Mouse (Mus musculus): ENCODE measurements around the gene Fgfr2.

DNA sequence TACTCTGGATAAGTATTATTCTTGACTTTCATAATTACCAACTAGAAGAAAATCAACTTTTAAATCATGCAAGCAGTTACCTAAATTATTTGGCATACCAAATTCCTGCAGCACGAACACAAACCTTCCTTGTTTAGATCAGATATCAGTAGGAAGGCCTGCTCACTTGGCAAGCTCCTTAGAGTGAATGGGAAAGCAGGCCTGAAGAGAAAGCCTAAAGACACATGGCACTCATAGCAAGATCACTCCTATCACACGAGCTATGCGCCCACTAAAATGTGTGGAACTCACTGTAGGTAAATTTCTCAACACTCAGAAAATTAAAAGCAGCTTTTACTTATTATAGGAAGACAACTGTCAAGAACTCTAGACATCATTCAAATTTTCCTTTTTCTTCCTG is 2629.8 kb downstream of the Fgfr2 start:
- TF ChIP-seq CTCF (IDR thresholded peaks at IDR 0.05; ENCODE audit: insufficient read depth, low read length) (no peak), POLR2A (IDR thresholded peaks at IDR 0.05; ENCODE audit: borderline replicate concordance, extremely low read depth, low read depth, low read length) (no peak)
